Mouse (Mus musculus) lung, postnatal 25 days (tissue): ENCODE measurements around the gene Hmga2.

Source experiments
- DNase-seq: peaks from one replicate; pipeline ENCODE4 v3.0.0; 2022; ENCODE audit warnings: low spot score

Gene Hmga2

GRCm38 (mm10) chr10:120475601-120476515 lies at the start of gene Hmga2:
Gene Hmga2 (minus strand): TSS chr10:120476469.
- DNase-seq: no peak

GRCm38 (mm10) chr10:120522959-120523358 lies 46.7 kb upstream of the Hmga2 start:
- DNase-seq: no peak

GRCm38 (mm10) chr10:120521912-120522575 lies 45.8 kb upstream of the Hmga2 start:
- DNase-seq: no peak

- no peak for DNase-seq
Observed at GRCm38 (mm10) chr10:120516311-120516710, 40.0 kb upstream of the Hmga2 start.

- DNase-seq: no peak
Observed at GRCm38 (mm10) chr10:120513721-120514120, 37.5 kb upstream of the Hmga2 start.

- no peak for DNase-seq
Observed at GRCm38 (mm10) chr10:120512946-120513345, 36.7 kb upstream of the Hmga2 start.

GRCm38 (mm10) chr10:120512121-120512520 lies 35.9 kb upstream of the Hmga2 start:
- no peak for DNase-seq

- DNase-seq: no peak
Observed at GRCm38 (mm10) chr10:120503959-120504358, 27.7 kb upstream of the Hmga2 start.

GRCm38 (mm10) chr10:120500794-120501193 lies 24.5 kb upstream of the Hmga2 start:
- no peak for DNase-seq

GRCm38 (mm10) chr10:120498086-120498485 lies 21.8 kb upstream of the Hmga2 start:
- no peak for DNase-seq

GRCm38 (mm10) chr10:120494653-120495052 lies 18.4 kb upstream of the Hmga2 start:
- DNase-seq: no peak

GRCm38 (mm10) chr10:120491477-120491876 lies 15.2 kb upstream of the Hmga2 start:
- no peak for DNase-seq

- no peak for DNase-seq
Observed at GRCm38 (mm10) chr10:120489611-120490010, 13.3 kb upstream of the Hmga2 start.

- no peak for DNase-seq
Observed at GRCm38 (mm10) chr10:120488526-120488925, 12.3 kb upstream of the Hmga2 start.

- no peak for DNase-seq
Observed at GRCm38 (mm10) chr10:120487881-120488280, 11.6 kb upstream of the Hmga2 start.

- DNase-seq: no peak
Observed at GRCm38 (mm10) chr10:120485461-120485860, 9.2 kb upstream of the Hmga2 start.

GRCm38 (mm10) chr10:120484144-120484543 lies 7.9 kb upstream of the Hmga2 start:
- no peak for DNase-seq

GRCm38 (mm10) chr10:120478164-120478563 lies 1.9 kb upstream of the Hmga2 start:
- no peak for DNase-seq

GRCm38 (mm10) chr10:120477501-120477900 lies 1.2 kb upstream of the Hmga2 start:
- DNase-seq: no peak

GRCm38 (mm10) chr10:120476516-120477336 lies 457 bp upstream of the Hmga2 start:
- no peak for DNase-seq

- no peak for DNase-seq
Observed at GRCm38 (mm10) chr10:120475041-120475541, 1.2 kb downstream of the Hmga2 start.

- no peak for DNase-seq
Observed at GRCm38 (mm10) chr10:120474301-120474700, 2.0 kb downstream of the Hmga2 start.
